Mouse (Mus musculus): ENCODE results near the gene Gstm7.
"Not testable (repeated sequence)": the region's sequence is repeated elsewhere in the genome, so short reads cannot be mapped to it uniquely, and the experiment has no call there.

Gene Gstm7

DNA sequence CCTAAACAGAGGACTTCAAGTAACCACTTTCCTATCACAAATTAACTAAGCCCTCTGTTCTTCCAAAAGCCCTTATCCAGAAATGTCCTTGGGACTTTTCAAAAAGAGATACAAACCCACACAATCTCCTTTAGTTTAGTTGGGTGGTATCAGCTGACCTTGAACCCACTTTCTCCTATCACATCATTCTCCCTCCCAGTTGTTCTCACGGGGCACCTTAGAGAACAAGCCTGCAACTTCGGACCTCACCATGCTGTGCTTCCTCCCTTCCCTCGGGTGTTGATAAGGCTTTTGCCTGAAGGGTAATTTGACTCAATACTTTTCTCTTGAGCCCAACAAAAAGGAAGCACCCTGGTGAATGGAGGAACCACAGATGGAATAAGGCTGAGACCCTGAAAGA lies 4.3 kb upstream of the Gstm7 start:
- DNase-seq (ENCODE audit: low read depth, low spot score) = no peak

DNA sequence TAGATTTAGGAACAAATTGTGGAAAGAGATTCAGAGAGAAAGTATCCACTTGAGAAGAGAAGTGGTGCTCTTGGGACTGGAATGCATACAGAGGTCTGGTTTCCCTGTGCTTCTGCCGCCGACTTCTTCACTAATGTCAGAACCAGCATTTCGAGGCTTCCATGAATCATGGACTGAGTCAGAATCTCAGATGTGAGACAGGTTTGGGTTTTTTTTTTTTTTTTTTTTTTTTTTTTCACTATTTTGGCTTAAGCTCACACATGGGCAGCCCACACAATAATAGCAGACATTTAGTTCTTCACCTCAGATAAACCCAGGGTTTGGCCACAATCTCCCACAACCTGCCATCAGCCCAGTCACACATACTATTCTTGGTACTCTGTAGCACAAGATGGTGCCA lies 3.7 kb upstream of the Gstm7 start:
- DNase-seq (ENCODE audit: low read depth, low spot score) = no peak

DNA sequence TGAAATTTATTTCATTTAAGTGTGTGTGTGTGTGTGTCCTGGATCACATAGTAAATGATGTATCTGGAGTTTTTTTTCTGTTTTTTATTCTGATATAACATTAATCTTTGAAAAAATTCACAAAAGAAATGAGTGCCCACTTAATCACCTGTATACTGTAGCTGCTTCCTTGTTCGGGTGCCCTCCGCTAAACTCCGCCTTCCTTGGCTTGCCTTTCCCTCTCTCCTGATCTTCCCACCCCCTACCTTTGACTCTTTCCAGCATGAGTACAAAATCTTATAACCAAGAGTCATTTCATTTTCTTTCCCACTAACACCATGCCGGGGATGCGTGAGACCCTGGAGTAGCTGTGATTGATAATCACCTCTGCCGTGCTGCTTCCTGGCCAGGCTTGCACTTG lies 511 bp upstream of the Gstm7 start:
- DNase-seq (ENCODE audit: low read depth, low spot score) = no peak

DNA sequence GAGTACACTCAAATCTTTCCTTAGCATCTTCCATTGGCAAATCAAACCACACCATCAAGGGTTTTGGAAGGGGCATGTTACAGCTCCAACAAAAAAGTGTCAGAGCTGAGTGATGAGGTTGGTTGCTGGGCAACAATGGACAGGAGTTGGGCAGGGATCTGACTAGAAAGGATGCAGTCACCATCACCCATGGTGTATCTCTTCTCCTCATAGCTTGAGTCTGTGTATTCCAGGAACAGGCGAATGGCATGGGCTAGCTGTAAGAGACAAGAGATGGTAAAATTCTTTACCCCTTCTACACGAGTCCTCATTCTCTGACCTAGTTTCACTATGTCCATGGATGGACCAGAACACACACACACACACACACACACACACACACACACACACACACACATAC lies 483 bp downstream of the Gstm7 start:
- no peak for DNase-seq (ENCODE audit: low read depth, low spot score)

DNA sequence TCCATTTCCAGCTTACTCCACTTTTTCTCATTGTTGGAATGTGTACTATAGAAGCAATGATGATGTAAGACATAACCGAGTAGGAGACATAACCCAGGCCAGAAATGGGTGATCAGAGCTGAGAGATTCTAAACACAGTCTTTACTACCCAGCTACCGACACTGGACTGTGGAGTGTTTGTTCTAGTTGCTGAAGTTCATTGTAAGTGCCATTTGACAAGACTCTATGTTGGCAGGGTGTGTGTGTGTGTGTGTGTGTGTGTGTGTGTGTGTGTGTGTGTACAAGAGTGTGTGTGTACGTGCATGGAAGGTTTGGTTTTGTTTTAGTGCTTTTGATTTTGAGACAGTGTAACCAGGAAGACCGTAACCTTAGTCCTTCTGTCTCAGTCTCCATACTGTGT lies 1.9 kb downstream of the Gstm7 start:
- no peak for DNase-seq (ENCODE audit: low read depth, low spot score)

DNA sequence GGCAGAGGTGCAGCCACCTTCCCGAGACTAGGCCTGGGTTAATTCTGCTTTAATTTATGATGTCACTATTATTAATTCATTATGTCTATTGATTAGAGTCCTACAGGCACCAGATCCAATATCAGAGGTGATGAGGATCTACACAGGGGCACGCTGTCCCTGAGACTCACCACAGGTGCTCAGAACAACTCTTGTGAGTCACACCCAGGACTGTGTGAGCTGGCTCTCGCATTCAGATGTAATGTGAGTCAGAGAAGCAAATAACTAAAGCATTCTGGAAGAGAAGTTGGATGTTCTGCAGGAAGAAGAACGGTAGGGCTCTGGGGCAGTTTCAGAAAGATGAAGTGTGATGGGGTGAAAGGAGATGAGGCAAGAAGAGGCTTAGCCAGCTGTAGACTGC lies 2.4 kb downstream of the Gstm7 start:
- DNase-seq (ENCODE audit: low read depth, low spot score) = no peak

DNA sequence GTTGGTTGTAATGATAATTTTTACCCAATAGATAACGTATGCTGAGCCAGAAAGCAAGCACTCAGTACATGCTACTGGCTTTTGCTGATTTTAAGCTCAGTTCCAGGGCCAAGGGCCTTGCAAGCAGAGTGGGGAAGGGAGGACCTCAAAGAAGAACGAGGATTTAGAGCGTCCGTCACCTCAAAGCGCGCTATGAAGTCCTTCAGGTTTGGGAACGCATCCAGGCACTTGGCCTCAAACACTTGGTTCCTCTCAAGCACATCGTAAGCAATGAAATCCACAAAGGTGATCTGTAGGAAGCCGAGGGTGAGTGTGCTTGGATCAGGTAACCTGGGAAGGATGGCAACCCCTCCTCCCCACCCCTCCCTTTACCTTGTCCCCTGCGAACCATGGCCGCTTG lies 2.9 kb downstream of the Gstm7 start:
- no peak for DNase-seq (ENCODE audit: low read depth, low spot score)

DNA sequence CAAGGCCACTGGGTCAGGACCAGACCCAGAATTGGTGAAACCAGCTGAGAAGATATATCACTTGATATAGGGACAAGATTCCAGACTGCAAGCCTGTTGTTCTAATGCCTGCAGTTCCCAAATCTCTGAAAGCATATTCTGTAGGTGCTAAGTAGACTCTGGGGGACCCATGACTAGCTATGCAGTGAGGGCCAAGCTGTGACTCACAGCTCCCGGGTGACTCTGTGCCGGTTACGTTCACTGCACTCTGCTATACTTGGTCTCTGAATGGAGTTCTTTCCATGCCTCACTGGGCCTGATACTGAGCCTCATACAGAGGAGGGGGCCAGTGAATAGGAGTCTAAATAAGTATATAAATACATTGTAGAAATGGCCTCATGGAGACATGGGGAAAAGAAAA lies 3.8 kb downstream of the Gstm7 start:
- no peak for DNase-seq (ENCODE audit: low read depth, low spot score)

DNA sequence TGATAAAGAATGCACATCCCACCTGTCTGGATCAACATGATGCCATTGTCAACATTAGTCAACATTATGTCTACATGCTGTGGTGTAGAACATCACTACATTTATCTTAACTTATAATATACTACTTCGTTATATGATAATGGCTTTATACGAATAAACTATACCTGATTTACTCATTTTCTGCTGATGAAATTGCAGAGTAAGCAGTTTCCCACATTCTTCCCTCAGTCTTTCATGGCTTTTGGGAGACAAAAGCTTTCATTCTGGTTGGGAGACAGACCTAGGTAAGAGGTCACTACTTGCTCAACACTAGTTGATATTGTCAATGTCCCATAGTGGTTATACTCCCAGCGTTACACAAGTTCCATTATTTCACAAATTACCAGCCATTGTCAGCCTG lies 6.3 kb downstream of the Gstm7 start:
- DNase-seq (ENCODE audit: low read depth, low spot score) = no peak

DNA sequence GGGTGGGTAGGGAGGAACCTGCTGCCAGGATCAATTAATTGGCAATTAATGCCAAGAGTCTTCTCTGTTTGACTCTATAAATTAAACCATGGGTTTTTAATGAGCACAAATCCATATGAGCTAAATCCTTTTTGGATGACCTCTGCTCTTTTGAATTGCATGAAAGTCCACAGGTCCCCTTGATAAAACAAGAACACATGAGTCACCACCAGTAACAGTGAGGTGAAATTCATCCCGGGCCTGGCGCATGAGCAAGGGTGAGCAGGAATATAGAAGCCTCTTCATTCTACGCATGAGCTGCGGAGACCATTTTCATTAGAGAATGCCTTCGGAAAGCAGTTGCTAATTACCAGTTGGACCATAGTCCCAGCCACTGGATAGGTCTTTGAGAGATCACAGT lies 11.3 kb downstream of the Gstm7 start:
- no peak for DNase-seq (ENCODE audit: low read depth, low spot score)

DNA sequence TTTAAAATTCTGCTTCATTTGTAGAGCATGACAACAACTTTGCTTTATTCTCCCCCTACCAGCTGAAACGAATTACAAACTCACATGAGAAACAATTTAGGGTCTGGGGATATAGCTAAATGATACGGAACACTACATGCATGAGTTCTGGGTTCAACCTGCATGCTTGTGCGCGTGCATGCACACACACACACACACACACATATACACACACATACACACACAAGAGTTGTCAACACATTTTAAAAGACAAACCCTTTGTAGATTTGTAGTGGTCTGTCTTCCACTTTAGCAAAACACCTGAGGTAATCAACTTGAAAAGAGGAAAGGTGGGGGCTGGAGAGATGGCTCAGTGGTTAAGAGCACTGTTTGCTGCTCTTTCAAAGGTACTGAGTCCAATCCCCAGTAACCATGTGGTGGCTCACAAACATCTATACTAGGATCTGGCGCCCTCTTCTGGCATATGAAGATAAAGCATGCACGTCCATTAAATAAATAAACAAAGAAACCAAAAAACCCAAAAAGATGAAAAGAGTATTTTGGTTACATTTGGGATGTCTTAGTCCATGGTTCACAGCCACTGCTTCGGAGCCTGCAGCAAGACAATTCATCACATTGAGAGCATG lies 13.7 kb downstream of the Gstm7 start:
- no peak for DNase-seq (ENCODE audit: low read depth, low spot score)

DNA sequence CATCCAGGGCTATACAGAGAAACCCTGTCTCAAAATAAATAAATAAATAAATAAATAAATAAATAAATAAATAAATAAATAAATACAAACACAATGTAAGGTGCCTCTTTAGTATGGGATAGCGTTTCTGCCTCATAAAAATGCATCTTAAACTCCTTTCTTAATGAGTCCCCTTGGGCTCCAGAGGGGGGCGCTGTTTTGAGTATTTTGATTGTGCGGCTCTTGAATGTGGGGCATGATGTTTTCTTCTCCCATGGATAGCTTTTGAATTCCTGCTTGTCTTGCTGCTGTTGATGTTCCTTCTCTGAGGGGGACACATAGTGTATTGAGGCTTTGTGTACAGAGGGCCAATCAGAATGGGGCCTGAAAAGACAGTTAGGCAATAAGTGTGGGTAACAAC lies 14.5 kb downstream of the Gstm7 start:
- DNase-seq (ENCODE audit: low read depth, low spot score) = no peak

DNA sequence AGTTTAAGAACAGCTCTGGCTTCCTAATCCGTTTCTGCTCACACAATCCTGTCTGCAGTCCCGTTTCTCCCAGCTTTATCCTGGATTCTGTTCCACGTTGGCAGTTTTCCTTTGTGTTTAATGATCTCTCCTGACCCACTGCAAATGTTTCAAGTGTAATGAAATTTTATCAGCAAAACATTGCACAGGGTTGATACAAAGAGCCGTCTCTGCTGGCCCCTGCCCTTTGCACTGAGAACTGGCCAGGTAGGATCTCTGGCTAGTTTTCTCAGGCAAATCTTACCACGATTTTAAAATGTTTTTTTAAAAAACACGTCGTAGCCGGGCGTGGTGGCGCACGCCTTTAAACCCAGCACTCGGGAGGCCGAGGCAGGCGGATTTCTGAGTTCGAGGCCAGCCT lies 14.9 kb downstream of the Gstm7 start:
- no peak for DNase-seq (ENCODE audit: low read depth, low spot score)

DNA sequence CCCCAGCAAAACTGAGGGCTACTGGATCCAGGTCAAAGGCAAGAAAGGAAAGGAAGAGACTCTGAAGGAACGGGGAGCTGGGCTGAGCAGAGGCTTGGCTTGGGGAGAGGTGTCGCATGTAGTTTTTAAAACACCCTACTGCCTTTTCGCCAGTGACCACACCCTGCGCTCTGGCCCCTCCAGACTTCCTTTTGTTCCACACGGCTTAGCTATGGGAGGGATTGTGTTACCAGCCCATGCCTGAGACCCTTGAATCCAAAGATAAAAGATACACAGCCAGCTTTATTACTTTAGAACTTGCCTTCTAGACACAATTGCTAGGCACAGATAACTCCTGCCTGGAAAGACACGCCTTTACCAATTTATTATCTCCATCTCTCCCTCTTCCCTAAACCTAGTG lies 25.7 kb downstream of the Gstm7 start:
- DNase-seq (ENCODE audit: low read depth, low spot score) = no peak

DNA sequence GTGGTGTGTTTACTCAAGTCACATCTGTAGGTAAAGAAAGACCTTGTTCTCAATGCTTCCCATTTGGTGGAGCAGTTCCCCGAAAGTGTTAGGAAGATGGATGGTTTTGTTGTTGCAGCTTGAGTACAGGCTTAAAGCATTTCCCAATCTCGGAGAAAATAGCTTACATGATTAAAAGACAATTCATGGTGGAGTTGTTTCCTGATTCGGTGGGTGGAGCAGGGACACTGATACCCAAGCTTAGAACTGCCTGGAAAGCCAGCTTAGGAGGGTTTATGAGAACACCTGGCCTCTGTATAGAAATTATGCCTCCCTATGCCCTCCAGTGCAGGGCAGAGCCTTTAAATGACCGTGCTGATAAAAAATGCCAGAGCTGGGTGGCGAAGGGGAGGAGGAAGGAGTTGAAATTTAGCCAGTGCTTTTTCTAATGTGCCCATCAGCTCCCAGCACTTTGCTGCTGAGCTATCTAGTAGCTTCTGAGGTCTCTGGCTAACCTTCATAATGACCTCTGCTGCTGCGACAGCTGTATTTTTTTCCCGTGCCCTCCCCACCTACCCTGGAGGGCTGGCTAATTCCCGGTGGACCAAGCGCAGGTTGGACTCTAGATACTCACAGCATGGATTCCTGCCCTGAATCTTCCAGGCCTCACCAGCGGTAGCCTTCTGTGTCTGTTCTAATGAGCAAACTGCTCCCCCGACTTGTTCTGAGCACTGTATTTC lies 30.5 kb downstream of the Gstm7 start:
- no peak for DNase-seq (ENCODE audit: low read depth, low spot score)

DNA sequence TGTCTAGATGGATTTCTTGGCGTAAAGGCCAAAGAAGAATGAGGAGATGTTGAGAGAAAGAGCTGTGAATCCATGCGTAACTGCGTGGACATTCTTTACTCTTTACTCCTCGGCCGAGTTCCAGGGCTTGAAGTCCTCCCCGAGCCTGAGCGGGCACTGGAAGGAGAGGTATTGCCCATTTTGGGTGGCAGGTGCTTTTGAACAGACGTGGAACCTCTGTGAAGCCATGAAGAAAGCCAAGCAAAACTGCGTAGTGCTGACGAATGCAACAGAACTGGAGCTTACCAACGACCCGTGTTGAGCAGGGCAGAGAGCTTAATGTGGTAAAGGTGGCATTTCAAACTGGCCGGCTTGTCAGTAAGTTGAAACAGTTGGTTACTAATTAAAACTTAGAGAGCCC lies 32.9 kb downstream of the Gstm7 start:
- no peak for DNase-seq (ENCODE audit: low read depth, low spot score)

DNA sequence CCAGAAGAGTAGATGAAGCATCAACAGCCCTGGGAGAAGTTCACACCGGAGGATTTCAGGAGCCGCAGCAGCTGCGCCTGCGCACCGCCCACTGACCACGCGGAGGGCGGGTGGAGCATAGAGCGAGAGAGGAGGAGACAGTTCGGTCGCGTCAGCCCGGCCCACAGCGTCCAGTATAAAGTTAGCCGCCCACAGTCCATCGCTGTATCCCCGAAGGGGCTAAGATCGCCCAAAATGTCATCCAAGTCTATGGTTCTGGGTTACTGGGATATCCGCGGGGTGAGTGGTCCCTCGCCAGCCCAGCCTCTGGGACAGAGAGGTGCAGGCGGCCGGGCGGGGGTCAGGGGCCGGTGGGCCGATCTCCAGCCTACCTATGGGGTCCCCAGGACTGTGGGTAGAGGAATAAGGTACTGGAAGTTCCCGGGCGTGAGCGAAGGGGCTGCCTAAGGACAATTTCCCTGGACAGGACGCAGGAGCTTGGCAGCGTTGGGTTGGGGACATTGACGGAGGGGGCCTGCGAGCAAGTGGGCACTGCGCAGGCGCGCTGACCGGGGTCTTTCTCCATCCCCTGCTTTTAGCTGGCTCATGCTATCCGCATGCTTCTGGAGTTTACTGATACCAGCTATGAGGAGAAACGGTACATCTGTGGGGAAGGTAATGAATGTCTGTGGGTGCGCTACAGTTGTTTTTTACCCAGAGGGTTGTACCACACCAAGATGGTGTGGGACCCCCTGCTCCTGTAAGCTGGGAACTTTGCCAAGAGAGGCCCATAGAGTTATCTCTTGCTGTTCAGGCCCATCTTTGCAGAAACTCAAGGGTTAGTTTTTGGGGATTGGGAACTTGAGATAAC lies 35.7 kb downstream of the Gstm7 start, which contains the start of gene Gstm5:
Gene Gstm5 (plus strand): TSS at position 102 of the 850 bp plus-strand sequence.
- DNase-seq (ENCODE audit: low read depth, low spot score) = peak; percentile 82

DNA sequence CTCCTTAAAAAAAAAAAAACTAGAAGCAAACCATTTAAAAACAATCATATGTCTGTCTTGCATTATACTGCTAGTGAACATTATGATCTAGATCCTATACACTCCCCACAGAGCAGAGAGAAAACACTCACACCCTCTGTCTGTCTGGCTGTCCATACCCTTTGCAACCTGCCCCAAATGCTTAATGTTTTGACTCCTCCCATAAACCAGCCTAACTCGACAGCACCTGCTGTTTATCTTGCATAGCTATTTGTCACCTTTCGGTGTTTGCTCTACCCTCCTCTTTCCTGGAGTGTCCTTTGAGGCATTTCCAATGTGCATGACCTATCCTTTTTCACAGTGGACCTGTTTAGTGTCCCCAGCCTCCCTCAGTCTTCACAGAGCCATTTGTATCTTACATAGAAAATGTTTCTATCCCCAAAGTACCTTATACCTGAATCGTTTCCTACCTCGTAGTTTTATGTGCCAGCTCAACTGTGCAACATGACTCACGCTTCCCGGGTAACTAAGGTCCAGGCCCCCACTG lies 36.4 kb downstream of the Gstm7 start:
- DNase-seq (ENCODE audit: low read depth, low spot score) = no peak

DNA sequence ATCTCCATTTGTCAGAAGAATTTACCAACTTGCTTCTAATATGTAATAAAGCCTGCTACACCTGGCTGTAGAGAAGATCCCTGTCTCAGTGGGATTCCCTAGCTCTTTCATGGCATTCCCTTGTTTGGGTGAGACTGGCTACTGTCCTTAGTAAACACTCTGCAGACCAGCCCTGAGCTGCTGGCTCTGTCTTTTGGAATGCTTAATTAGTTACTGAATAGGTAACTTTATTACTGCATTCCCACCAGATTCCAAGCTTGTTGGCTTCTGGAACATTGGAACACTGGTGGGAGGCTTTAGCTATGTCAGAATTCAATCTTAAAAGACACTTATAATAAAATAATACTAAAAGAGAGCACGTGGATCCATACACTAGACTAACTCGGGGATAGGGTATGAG lies 42.4 kb downstream of the Gstm7 start:
- not testable (repeated sequence) for DNase-seq (ENCODE audit: low read depth, low spot score)

DNA sequence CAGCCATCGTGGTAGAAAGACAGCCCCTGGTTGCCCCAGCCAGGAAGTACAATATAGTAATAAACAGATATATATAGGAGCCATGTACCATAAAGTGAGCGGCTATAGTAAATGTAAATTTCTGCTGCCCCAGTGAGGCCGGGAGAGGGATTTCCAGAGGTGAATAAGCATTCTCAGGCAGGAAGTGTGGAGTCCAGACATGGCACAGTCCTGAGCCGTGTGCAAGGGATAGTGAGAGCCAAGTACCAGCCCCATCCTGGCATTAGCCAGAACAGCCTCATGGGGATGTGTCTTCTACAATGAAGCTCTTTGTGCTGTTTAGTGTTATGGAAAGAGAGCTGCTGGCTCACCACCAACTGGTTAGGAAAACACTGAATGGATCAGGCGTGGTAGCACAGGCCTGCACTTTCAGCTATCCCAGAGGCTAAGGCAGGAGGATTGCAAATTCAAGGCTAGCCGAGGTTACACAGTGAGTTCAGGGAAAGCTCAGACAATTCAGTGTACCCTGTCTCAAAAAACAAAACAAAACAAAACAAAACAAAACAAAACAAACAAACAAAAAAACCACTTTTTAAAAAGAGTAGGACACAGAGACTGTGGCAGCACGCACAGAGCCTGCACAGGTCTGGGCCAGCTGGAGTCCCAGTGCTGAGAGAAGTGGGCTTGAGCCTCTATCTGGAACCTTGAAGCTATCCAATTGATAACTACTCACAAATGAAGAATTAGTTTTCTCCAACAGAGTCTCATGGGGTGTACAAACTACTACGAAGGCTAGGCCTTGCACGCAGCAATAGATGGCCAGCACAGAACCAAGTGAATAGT lies 43.7 kb downstream of the Gstm7 start:
- DNase-seq (ENCODE audit: low read depth, low spot score) = peak; percentile 79
